Mouse (Mus musculus) C3H10T1/2 (cell line): ENCODE data around the gene Slc35e1. TPM values are rescaled to one million over a fixed set of nuclear protein-coding genes. Genes with fewer than 3 reads are reported as not detected.

Experiments
- polyA plus RNA-seq, 2 experiments: library from polyadenylated mRNA; unstranded; fragments of >200 nt; fragmentation: generic; extraction: Trizol; gene quantifications; one replicate each; pipeline ENCODE4 v1.2.1; 2012; ENCODE audit warnings: missing spikeins in 2 of 2

Gene Slc35e1
- 10 to 100 TPM; 10.6 to 19.4 TPM for polyA plus RNA-seq

GRCm38 (mm10) chr8:72491680-72492621, at the start of gene Slc35e1:
Gene Slc35e1 (minus strand): TSS chr8:72492614.

GRCm38 (mm10) chr8:72474826-72475546, 17.4 kb downstream of the Slc35e1 start, which contains the start of gene Cherp:
Gene Cherp (minus strand): TSS chr8:72475226.

GRCm38 (mm10) chr8:72443338-72443993, 48.9 kb downstream of the Slc35e1 start, which contains the start of the genes Calr3 and 1700030K09Rik:
Gene Calr3 (minus strand): TSS chr8:72443870.
Gene 1700030K09Rik (plus strand): TSS chr8:72443880.

Other genes starting within 250 kb of the Slc35e1 start
- 100 to 1,000 TPM in 1 of 2 experiments, 10 to 100 TPM in 1; 26.6 to 220 TPM for gene Gm10282, start 187.4 kb downstream of the Slc35e1 start, polyA plus RNA-seq
- 10 to 100 TPM in 1 of 2 experiments, 1 to 10 TPM in 1; 7.8 to 18.1 TPM for gene Klf2, start 173.6 kb downstream of the Slc35e1 start, polyA plus RNA-seq
- 10 to 100 TPM in 1 of 2 experiments, 1 to 10 TPM in 1; 9.0 to 33.7 TPM for gene Eps15l1, start 71.2 kb downstream of the Slc35e1 start, polyA plus RNA-seq
- gene Calr3, start 48.7 kb downstream of the Slc35e1 start, polyA plus RNA-seq, result under 1 TPM; 0.76 to 0.90 TPM
- 10 to 100 TPM in 1 of 2 experiments, 1 to 10 TPM in 1; 4.3 to 10.3 TPM for gene 1700030K09Rik, start 48.7 kb downstream of the Slc35e1 start, polyA plus RNA-seq
- 10 to 100 TPM; 24.1 to 46.8 TPM for gene Cherp, start 17.4 kb downstream of the Slc35e1 start, polyA plus RNA-seq
- 1 to 10 TPM; 3.9 to 8.5 TPM for gene Med26, start 55.7 kb upstream of the Slc35e1 start, polyA plus RNA-seq
- 10 to 100 TPM; 31.0 to 69.0 TPM for gene Smim7, start 78.5 kb upstream of the Slc35e1 start, polyA plus RNA-seq
- 10 to 100 TPM in 1 of 2 experiments, 1 to 10 TPM in 1; 7.9 to 15.7 TPM for gene Tmem38a, start 79.4 kb upstream of the Slc35e1 start, polyA plus RNA-seq
- under 1 TPM; 0.04 to 0.13 TPM for gene Nwd1, start 154.1 kb upstream of the Slc35e1 start, polyA plus RNA-seq
- gene Sin3b, start 230.7 kb upstream of the Slc35e1 start, polyA plus RNA-seq, result 100 to 1,000 TPM; 136 to 138 TPM